Mouse (Mus musculus): ENCODE results near the gene Cygb. TPM values are rescaled to one million over a fixed set of nuclear protein-coding genes. Genes with fewer than 3 reads are reported as not detected.
"Not testable (repeated sequence)": the region's sequence is repeated elsewhere in the genome, so short reads cannot be mapped to it uniquely, and the experiment has no call there.

The Cygb gene
- polyA plus RNA-seq, 1 experiment from 2014 or later, result 0.84 TPM

GRCm38 (mm10) chr11:116645446-116646110 lies 8.5 kb downstream of the Cygb start:
- H3K4me2 ChIP-seq, result no peak overlapping the region
- H3K36me3 ChIP-seq (replicated peaks), result no peaks in the 10 kb centered on the region
- H3K9me3 ChIP-seq (replicated peaks), result no peaks in the 10 kb centered on the region
- no peak for ATAC-seq (ENCODE audit: insufficient read depth)
- WGBS (ENCODE audit: insufficient replicate concordance), result 56% methylated on average over 8 of the region's 8 CpGs
- no peak overlapping the region for H3K9ac ChIP-seq
- H3K27me3 ChIP-seq, result peaks cover 40% of the 10 kb centered on the region
- H3K4me3 ChIP-seq (replicated peaks), result no peak overlapping the region
- H3K4me1 ChIP-seq (replicated peaks), result peaks cover 29% of the 10 kb centered on the region
- no peak overlapping the region for H3K27ac ChIP-seq (replicated peaks)

DNA sequence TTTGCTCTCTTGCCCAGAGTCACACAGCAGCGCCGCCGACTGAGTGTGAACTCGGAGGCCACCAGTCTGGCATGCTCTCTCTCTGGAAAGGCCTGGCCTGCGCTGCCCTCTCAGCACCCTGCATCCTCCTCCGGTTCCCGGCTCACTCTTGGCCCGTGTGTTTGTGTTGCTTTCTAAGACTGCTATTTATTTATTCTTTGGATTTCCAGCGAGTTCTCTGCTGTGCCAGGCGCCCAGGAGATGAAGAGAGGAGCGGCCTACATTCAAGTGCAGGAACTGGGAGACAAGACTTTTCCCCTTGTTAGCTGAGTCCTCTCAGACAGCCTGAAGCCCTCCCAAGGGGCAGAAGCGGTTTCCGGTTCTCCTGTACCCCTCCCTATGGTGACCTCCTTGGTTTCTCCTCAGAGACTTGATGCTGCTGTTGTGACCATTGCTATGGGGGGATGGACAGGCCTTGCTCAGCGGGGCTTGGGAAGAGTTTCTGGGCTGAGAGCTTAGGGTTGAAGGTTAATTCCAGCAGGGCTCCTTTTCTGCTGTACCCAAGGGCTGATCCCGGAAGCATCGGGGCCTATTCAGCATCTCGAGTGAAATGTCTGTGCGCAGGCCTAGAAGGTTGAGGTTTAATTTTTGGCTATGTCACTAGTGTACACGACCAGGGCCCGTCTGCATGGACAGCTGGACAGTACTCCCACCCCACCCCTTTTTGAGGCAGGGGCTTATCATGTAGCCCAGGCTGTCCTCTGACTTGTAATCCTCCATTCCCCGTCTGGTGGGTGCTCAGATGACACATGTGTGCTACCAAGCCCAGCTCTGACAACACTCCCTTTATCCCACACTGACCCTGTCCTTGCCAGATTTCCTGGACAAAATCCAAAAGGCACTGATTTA lies 9.6 kb downstream of the Cygb start:
- WGBS (ENCODE audit: insufficient replicate concordance), result 60% methylated on average over 21 of the region's 21 CpGs
- ATAC-seq (ENCODE audit: insufficient read depth), result no peak
- H3K36me3 ChIP-seq (replicated peaks), result no peaks in the 10 kb centered on the region
- no peaks in the 10 kb centered on the region for H3K9me3 ChIP-seq (replicated peaks)
- peaks cover 29% of the 10 kb centered on the region for H3K27me3 ChIP-seq
- H3K4me1 ChIP-seq (replicated peaks), result peaks cover 29% of the 10 kb centered on the region
- no peak overlapping the region for H3K4me3 ChIP-seq (replicated peaks)
- H3K27ac ChIP-seq (replicated peaks), result no peak overlapping the region
- H3K9ac ChIP-seq, result no peak overlapping the region
- H3K4me2 ChIP-seq, result no peak overlapping the region

- Histone ChIP-seq H3K27ac (replicated peaks) (no peak overlapping the region), H3K4me2 (no peak overlapping the region), H3K9ac (no peak overlapping the region), H3K4me3 (replicated peaks) (no peak overlapping the region), H3K9me3 (replicated peaks) (no peaks in the 10 kb centered on the region), H3K4me1 (replicated peaks) (peaks cover 29% of the 10 kb centered on the region), H3K27me3 (peaks cover 24% of the 10 kb centered on the region), H3K36me3 (replicated peaks) (no peaks in the 10 kb centered on the region)
- ATAC-seq (ENCODE audit: insufficient read depth), result no peak
- 24% methylated on average over 19 of the region's 19 CpGs for WGBS (ENCODE audit: insufficient replicate concordance)
Observed at GRCm38 (mm10) chr11:116643579-116644224, 10.4 kb downstream of the Cygb start.

- Histone ChIP-seq H3K9ac (no peak overlapping the region), H3K27me3 (peaks cover 24% of the 10 kb centered on the region), H3K4me3 (replicated peaks) (no peak overlapping the region), H3K4me1 (replicated peaks) (peaks cover 25% of the 10 kb centered on the region), H3K9me3 (replicated peaks) (no peaks in the 10 kb centered on the region), H3K4me2 (no peak overlapping the region), H3K36me3 (replicated peaks) (no peaks in the 10 kb centered on the region), H3K27ac (replicated peaks) (no peak overlapping the region)
- no peak for ATAC-seq (ENCODE audit: insufficient read depth)
- 27% methylated on average over 14 of the region's 14 CpGs for WGBS (ENCODE audit: insufficient replicate concordance)
Observed at GRCm38 (mm10) chr11:116642681-116643578, 11.2 kb downstream of the Cygb start.

- Histone ChIP-seq H3K36me3 (replicated peaks) (no peaks in the 10 kb centered on the region), H3K27ac (replicated peaks) (no peak overlapping the region), H3K27me3 (peaks cover 24% of the 10 kb centered on the region), H3K4me1 (replicated peaks) (peaks cover 13% of the 10 kb centered on the region), H3K4me2 (no peak overlapping the region), H3K9ac (no peak overlapping the region), H3K4me3 (replicated peaks) (no peak overlapping the region), H3K9me3 (replicated peaks) (no peaks in the 10 kb centered on the region)
- no peak for ATAC-seq (ENCODE audit: insufficient read depth)
- WGBS (ENCODE audit: insufficient replicate concordance), result 41% methylated on average over 3 of the region's 3 CpGs
Observed at GRCm38 (mm10) chr11:116641731-116642130, 12.4 kb downstream of the Cygb start.

GRCm38 (mm10) chr11:116641168-116641567 lies 12.9 kb downstream of the Cygb start:
- no peak overlapping the region for H3K4me2 ChIP-seq
- no peak for ATAC-seq (ENCODE audit: insufficient read depth)
- peaks cover 24% of the 10 kb centered on the region for H3K27me3 ChIP-seq
- no peaks in the 10 kb centered on the region for H3K36me3 ChIP-seq (replicated peaks)
- no peak overlapping the region for H3K9ac ChIP-seq
- WGBS (ENCODE audit: insufficient replicate concordance), result 35% methylated on average over 5 of the region's 5 CpGs
- no peak overlapping the region for H3K4me3 ChIP-seq (replicated peaks)
- no peaks in the 10 kb centered on the region for H3K9me3 ChIP-seq (replicated peaks)
- H3K27ac ChIP-seq (replicated peaks), result no peak overlapping the region
- peaks cover 10% of the 10 kb centered on the region for H3K4me1 ChIP-seq (replicated peaks)

- not testable (repeated sequence) for H3K4me1 ChIP-seq (replicated peaks); H3K27me3 ChIP-seq; H3K4me2 ChIP-seq; H3K27ac ChIP-seq (replicated peaks); H3K36me3 ChIP-seq (replicated peaks); H3K9me3 ChIP-seq (replicated peaks); H3K9ac ChIP-seq; H3K4me3 ChIP-seq (replicated peaks); ATAC-seq (ENCODE audit: insufficient read depth)
- WGBS (ENCODE audit: insufficient replicate concordance), result 53% methylated on average over 8 of the region's 8 CpGs
Observed at GRCm38 (mm10) chr11:116636607-116637006, 17.5 kb downstream of the Cygb start.

GRCm38 (mm10) chr11:116632962-116633361 lies 21.2 kb downstream of the Cygb start:
- no peaks in the 10 kb centered on the region for H3K27me3 ChIP-seq
- no peak for ATAC-seq (ENCODE audit: insufficient read depth)
- H3K4me3 ChIP-seq (replicated peaks), result no peak overlapping the region
- 74% methylated on average over 10 of the region's 10 CpGs for WGBS (ENCODE audit: insufficient replicate concordance)
- no peaks in the 10 kb centered on the region for H3K36me3 ChIP-seq (replicated peaks)
- H3K4me1 ChIP-seq (replicated peaks), result peaks cover 15% of the 10 kb centered on the region
- H3K9ac ChIP-seq, result no peak overlapping the region
- H3K27ac ChIP-seq (replicated peaks), result no peak overlapping the region
- no peak overlapping the region for H3K4me2 ChIP-seq
- no peaks in the 10 kb centered on the region for H3K9me3 ChIP-seq (replicated peaks)

DNA sequence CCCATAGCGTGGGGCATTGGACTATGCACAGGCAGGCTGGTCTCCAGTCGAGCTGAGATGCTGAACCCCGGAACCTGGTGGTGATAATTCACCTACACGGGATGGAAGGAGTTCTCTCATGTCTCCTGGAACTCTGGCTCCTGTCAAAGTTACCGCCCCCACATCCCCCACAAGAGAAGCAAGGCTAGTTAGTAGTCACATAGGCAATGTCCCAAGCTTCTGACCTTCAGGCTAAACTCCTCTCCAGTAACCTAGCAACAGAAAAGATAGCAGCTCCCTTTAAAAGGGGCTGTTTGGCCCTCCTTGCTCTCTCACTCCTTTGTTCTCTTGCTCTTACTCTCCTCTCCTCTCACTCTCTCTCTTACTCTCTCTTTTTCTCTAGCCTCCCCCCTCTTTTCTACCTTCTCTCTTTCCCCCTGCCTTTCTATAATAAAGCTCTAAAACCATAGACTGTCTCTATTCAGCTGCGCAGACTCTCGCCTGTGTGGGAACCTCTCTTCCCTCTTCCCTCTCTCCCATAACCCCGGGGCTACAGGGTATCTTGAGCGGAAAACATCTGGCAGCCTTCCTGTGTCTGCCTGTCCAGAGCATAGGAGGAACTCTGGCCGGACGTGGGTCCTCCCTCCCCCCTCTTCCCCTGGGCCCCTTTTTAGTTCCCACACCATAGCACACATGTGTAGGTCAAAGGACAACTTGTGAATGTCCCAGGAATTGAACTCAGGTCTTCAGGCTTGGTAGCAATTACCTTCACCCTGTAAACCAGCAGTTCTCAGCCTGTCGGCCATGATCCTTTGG lies 23.7 kb downstream of the Cygb start:
- no peak overlapping the region for H3K27ac ChIP-seq (replicated peaks)

GRCm38 (mm10) chr11:116629472-116629871 lies 24.6 kb downstream of the Cygb start:
- Histone ChIP-seq H3K9ac (no peak overlapping the region), H3K4me3 (replicated peaks) (no peak overlapping the region), H3K4me1 (replicated peaks) (peaks cover 49% of the 10 kb centered on the region), H3K27ac (replicated peaks) (no peak overlapping the region), H3K4me2 (no peak overlapping the region), H3K36me3 (replicated peaks) (no peaks in the 10 kb centered on the region), H3K27me3 (no peaks in the 10 kb centered on the region), H3K9me3 (replicated peaks) (no peaks in the 10 kb centered on the region)
- ATAC-seq (ENCODE audit: insufficient read depth), result no peak
- 63% methylated on average over 6 of the region's 6 CpGs for WGBS (ENCODE audit: insufficient replicate concordance)

More for the DNA sequence above, 23.7 kb downstream of the Cygb start:
- no peak overlapping the region for H3K9ac ChIP-seq
- ATAC-seq (ENCODE audit: insufficient read depth), result no peak
- no peak overlapping the region for H3K4me2 ChIP-seq
- WGBS (ENCODE audit: insufficient replicate concordance), result 39% methylated on average over 12 of the region's 12 CpGs
- no peaks in the 10 kb centered on the region for H3K9me3 ChIP-seq (replicated peaks)
- no peaks in the 10 kb centered on the region for H3K27me3 ChIP-seq
- no peaks in the 10 kb centered on the region for H3K36me3 ChIP-seq (replicated peaks)
- H3K4me3 ChIP-seq (replicated peaks), result no peak overlapping the region
- H3K4me1 ChIP-seq (replicated peaks), result peaks cover 40% of the 10 kb centered on the region
